Mouse (Mus musculus) brain, adult 2 months (tissue): Measurements from ENCODE around the gene Polm.
"Not testable (repeated sequence)": the region's sequence is repeated elsewhere in the genome, so short reads cannot be mapped to it uniquely, and the experiment has no call there.

Experiments used
- DNase-seq: peaks from one replicate; pipeline ENCODE4 v3.0.0; 2011; ENCODE audit warnings: low read depth, low spot score

Polm gene

DNA sequence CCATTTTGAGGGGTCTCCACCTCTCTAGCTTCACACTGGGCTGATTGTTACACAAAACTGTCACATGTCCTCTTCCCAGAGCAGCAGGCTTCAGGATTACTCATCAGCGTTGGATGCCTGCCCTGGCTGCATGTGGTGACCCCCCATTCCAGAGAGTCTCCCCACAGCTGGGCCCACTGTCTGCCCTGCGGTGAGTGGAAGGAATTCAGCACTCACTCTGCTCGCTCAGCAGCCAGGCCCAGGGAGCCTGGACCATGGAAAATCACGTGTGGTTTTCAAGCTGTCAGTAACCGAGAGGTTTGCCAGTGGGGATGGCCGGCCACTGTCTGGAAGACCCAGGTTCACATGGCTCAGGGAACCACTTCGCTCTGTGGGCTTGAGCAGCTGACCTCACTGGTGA lies 18.1 kb upstream of the Polm start:
- peak; percentile 93 for DNase-seq

DNA sequence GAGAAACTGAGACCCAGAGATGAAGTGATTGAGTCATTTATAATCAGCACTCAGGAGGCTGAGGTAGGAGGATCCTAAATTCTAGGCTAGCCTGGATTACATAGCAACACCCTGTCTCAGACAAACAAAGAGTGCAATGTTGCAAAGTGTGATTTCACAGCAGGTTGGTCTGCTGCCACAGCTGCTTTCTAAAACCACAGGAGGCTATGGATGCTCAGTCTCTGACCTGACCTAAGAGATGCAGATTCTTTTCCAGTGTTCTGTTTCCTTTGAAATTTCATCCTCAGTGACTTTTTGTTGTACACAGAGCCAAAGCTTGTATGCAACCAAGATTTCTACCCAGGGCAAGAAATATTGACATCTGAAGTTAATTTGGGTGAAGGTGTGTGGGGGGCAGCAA lies 17.7 kb upstream of the Polm start:
- peak; percentile 43 for DNase-seq

DNA sequence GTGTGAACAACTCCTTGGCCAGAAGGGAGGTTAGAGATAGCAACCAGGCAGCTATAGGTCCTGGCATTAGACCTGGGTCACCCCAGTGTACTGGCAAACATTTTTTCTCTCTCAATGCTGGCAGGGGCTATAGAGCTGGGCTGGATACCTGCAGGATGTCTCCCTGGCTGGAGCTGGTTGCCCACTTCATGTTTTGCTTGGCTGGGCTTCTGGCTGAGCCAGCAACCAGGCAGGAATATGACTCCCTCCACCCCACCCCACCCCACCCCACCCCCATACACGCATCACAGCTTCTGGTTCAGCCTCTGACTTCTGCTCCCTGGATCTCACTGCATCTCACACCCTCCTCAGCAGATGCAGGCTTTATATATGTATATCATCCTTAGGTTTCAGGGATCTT lies 14.5 kb upstream of the Polm start:
- DNase-seq, result no peak

DNA sequence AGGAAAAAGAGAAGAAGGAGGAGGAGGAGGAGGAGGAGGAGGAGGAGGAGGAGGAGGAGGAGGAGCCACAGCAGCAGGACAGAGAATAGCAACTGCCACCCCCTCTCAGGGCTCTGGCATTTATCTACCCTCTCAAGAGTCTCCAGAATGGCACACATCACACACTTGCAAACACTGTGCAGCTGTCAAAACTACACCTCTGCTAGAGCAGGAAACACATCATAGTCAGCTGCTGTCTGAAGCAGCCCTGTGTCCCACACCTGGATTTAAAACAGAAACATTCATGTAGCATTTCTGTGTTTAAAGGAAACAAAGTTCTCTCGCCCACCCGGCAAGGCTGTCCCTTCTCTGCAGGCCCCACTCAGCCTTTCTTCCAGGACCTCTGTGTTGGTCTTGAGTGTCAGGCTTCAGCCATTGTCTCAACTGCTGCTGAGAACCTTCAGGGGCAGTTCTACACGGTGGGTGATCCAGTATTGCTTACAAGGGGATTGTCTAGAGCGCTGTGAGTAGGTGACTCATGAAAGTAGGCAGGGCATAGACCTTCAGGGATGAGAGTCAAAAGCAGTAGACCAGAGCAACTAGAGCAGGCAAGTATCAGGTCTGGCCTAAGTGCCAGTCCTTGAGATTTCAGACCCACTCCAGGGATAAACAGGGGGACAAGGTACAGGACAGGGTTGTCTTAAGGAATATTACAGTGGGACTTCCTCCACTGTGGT lies 13.4 kb upstream of the Polm start:
- DNase-seq, result peak; percentile 23

DNA sequence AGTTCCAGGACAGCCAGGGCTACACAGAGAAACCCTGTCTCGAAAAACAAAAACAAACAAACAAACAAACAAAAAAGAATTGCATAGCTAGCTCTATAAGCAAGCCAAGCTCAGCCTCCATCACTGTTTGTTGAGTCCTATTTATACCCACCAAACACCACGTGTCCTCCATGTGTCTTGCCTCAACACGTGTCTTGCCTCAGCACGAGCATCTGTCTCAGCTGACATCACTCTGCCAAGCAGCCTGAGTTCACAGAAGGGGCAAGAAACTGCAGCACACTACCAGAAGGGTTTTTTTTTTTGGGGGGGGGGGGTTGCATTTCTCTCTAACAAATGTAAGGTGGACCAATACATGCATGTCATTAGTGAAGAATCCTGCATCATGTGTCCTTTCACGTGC lies 12.6 kb upstream of the Polm start:
- peak; percentile 41 for DNase-seq

DNA sequence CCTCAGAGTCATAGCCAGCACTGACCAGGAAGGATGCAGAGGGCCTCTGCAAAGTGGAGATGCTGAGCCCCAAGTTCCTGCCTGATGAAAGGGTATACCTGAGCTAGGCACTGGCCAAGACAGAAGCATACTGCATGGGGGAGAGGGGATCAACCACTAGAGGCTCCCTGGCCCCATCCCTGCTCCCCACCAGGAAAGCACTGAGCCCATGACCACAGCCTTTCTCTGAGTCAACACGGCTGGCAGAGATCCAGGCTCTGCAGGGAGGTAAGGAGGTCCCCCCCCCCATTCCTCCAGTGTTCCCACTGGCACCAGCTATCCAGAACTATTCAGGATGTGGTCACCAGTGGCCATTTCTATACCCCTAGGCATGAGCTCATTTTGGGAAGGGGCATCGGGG lies 11.5 kb upstream of the Polm start:
- DNase-seq, result no peak

DNA sequence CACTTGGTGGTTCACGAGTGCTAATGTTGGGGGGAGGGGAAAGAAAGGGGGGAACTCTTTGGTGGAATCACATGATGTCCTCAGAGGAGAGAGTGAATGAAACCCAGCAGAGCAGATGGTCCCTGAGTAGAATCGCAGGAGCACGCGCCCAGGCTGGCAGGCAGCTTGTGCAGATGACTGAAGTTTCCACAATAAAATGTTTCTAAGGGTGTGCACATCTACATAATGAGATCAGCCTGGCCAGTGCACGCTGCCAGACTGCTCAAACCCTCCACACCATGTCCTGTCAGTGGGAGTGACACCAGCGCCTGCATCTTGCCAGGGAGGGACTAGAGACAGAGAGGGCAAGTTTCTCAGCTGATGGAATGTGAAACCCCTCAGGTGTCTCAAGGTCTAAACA lies 10.9 kb upstream of the Polm start:
- DNase-seq, result peak; percentile 90

DNA sequence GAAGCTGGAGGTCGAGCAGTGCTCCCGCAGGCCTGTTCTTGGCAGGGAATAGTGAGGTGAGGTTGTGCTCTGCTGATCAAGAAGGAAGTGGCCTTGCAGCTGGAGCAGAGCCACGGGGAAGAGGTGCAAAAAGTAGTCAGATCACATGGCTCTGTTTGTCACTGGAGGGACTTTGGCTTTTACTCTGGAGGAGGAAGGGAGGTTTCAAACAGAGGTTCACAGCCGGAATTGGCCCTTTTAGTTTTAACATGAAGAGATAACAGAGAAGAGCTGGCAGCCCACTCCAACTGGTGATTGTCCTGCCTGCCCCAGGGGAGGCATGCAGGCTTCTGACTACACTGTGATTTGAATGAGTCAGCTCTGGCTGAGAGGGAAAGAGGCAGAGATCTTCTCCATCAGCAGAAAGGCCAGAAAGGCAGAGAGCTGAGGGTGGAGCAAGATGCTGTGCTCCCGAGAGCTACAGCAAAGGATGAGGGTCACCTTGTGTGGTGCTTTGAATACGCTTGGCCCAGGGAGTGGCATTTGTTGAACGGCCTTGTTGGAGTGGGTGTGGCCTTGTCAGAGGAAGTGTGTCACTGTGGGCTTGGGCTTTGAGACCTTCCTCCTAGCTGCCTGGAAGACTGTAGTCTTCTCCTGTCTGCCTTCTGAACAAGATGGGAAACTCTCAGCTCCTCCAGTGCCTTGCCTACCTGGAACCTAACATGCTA lies 9.0 kb upstream of the Polm start:
- DNase-seq, result peak; percentile 58

DNA sequence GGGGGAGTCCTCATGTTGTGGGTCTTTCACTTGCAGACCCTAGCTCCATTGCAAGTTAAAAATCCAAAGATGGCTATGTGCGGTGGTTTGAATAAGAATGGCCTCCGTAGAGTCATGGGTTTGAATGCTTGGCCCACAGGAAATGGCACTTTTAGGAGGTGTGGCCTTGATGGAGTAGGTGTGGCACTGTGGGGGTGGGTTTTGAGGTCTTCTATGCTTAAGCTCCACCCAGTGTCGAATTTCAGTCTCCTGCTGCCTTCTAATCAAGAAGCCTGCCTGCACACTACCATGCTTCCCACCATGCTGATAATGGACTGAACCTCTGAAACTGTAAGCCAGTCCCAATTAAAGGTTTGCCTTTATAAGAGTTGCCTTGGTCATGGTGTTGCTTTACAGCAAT lies 5.3 kb upstream of the Polm start:
- no peak for DNase-seq

DNA sequence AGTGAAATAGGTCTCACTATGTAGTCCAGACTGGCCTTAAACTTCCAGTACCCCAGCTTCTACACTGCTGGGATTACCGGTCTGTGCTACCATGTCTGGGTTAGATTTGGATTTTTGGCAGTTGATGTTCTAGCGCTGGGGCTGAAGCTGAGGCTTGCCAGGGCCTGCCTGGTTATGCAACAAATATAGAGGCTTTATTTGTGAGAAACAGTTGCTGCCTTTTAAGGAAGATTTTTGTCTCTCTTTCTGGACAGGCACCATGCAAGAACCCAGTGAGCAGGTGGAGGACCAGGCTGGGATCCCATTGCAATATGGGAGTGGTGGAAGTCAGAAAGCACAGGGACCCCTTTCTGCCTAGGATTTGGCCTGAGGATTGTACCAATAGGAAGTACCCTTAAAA lies 3.9 kb upstream of the Polm start:
- no peak for DNase-seq

DNA sequence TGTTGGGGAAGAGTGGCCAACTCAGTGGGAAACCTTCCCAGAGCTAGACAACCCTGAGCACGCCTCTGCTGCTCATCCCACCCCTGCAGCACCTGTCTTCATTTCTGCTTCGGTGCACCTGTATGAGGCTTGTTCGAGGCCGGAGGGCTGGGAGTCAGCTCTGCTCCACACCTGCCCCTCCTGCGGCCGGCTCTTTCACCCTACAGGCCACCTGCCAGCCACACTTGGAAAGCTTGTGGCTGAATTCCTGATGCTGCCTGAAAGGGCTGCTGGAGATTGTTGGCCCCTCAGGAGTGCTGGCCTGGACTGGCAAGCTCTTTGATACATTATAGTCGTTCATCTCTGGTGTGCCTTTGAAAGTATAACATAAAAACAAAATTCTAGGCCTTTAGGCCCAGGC lies 2.5 kb upstream of the Polm start:
- DNase-seq, result no peak

DNA sequence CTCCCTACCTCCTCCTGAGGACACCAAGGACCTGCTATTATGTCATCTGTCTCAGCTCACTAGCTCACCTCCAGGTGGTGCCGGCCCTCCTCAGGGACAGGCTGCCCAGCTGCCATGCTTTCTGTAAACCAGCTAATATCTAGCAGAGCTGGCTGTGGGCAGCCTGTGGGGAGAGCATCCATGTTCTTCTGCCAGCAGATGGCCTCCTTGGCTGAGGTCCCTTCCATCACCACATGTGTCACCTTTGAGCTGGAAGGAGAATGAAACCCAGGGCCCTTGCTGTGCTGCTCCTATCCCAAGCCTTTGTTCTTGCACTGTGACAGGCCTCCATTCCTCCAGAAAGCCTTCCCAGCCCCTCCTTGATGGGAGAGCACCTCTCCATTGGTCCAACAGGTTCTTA lies 1.7 kb downstream of the Polm start:
- DNase-seq, result peak; percentile 74

DNA sequence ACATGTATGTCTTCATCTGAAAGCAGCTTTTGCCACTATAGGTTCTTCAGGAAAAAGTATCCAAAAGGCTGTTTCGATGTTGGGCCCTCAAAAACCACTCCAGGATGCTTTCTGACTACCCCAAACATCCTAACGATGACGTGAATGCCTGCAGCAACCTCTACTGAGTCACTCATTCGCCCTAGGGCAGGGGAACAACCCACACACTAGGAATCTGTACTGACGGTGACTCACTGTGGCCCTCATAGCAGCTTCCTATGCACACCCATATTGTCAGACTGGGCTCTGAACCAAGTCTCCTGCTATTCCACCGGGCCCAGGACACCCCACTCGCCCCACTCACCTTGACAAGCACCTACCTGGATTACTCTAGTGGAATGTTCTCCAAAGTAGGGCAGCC lies 2.8 kb downstream of the Polm start:
- peak; percentile 79 for DNase-seq

DNA sequence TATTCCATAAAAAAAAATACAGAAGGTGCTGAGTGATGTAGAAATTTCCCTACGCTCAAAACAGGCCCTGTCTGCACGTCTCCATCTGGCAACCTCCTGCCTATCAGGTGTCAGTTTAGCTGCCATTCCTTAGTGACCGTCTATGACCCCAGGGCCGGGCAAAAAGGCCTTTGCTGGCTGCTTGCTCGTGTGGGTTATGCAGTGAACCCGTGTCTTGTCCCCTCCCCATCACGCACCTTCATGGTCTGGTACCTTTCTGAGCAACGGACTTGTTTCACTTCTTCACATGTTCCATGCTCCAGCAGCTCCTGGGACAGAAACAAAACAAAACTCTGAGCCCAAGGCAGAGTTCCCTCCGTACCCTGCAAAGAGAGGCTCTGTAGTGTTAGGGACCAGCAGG lies 3.3 kb downstream of the Polm start:
- DNase-seq, result no peak

DNA sequence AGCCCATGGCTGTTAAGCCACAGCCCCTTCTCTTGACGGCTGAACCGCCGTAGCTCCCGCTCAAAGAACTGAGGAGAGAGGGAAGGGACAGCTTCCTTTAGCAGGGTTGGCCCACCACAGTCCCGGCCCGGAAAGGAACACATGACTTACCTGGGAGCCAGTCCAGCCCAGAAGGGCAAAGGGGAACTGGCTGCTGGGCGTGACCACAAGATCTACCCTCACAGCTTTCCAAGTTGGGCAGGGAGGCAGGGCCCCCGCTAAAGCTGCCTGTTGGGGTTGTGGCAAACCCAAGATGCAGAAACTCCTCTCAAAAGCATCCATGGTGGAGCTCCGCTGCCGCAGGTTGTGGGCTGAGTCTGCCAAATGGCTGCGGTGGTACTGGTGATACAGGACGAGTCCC lies 8.5 kb downstream of the Polm start:
- no peak for DNase-seq

DNA sequence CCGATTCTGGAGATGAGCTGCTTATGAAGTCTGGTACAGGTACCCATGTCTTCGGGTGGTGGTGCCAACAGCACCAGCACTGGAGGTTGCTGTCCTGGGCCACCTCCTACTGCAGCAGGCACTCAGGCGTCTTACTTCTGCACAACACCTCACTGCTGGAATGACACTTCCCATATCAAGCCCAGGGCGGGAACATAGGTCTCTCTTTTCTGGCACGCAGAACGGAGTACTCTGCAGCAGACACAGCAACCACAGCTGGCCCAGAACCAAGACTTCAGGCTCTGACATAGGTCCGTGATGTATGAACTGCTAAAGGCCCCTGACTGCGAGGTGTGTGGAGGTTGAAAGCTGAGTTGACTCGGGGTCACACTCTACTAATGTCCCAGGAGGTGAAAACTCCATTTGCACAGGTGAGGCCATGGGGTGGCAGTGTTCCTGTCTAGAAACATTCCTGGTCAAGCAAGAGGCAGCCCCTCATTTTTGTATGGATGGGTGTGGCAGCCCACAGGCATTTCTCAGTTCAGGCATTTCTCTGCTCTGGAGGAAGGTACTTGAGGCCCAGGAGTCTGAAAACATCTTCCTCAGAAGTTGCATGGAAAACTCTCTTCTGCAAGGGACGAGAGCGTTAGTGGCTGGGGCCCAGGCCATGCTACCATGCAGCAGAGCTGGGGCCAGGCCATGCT lies 9.2 kb downstream of the Polm start:
- no peak for DNase-seq

DNA sequence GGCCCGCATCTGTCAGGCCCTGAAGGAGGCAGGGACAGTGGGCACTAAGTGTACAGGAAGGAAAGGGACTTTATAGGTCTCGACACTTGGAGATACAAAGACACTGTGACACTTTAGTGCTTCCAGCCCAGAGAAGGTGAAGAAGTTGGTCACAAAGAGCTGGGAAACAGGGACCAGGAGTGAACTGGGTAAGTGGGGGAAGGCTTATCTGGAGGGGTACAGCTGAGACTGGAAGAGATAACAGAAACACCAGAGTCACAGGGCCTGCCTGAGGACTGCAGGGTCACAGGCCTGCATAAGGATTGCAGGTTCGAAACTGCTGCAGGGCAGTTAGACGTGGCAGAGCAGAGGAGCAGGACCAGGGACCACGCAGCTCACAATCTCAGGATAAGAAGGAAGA lies 9.9 kb downstream of the Polm start:
- no peak for DNase-seq

DNA sequence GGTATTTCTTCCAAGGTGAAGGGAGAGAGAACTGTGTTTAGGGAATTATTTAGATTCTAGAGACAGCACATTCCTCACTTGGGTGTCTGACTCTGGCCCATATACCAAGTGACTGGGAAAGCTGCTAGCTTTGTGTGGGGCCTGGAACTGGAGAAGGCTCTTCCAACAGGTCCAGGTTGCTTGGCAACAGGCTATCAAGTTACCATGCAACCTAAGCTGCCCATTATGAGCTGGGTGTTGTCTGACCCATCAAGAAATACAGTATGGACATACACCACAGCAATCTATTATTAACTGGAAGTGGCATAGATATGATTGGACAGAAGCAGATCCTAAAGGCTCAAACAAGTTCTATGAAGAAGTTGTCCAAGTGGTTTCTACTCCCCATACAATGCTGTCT lies 12.4 kb downstream of the Polm start:
- no peak for DNase-seq

DNA sequence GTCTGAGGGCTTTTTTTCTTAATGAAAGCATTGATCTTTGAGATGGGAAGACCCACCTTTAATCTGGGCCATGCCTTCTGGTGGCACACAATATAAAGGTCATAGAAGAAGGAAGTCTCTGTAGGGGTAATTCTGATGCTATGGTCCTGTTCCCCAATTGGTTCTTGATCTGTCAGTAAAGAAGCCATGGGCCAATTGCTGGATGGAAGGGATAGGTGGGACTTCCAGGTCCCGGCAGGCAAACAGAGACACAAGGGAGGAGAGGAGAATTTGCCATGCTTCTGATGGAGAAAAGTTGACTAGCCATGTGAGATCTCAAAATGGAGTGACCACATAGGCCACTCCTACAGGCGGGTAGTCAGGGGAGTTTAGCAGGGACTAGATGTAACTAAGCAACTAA lies 18.6 kb downstream of the Polm start:
- DNase-seq, result no peak

DNA sequence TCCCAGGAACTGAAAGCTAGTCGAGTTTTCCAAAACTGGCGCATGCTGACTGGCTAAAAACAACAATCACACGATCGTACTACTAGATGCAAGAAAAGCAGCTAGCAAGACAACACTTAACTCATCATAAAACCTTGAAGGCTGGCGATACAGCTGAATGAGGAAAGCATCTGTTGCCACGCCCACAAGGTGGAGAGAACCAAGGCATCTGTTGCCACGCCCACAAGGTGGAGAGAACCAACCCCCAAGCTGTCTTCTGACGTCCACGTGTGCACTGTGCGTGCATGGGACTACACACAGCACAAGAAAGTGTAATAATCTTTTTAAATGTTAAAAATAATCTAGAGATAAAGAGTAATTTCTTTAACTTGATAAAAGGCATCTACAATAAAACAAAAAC lies 24.4 kb downstream of the Polm start:
- peak; percentile 20 for DNase-seq

DNA sequence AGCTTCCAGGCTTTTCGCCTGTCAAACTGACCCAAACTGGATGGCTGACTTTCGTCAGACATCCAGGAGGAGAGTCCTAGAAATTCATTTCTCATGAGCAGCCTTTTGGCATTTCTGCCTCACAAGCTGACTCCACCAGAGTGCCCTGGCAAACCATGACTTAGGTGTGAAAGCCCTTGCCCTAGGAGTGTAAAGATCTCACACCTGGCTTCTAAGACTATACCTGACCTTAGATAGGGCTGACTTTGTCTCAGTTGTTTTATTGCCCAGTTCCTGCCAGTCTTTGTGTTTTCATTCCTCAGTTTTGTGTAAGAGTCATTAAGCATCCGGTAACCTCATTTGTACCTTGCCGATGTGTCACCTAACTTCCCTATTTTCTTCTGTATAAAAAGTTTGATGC lies 28.3 kb downstream of the Polm start:
- not testable (repeated sequence) for DNase-seq

DNA sequence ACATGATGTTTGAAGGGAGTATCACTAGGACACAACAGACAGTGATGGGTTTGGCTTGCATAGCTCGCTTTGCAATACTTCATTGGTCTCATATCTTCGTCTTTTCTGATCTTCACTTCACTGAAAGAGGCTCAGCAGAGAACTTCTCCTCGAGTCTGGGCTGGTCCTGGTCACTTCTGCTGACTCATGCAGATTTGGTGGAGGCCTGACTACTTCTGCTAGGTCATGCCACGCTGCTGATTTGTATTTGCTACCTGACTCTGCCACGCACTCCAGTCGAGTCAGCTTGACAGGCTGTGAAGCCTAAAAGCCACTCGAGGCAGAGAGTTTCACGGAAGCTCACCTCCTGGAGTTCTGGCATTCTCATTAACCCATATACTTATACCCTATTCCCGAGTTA lies 29.9 kb downstream of the Polm start:
- DNase-seq, result no peak

DNA sequence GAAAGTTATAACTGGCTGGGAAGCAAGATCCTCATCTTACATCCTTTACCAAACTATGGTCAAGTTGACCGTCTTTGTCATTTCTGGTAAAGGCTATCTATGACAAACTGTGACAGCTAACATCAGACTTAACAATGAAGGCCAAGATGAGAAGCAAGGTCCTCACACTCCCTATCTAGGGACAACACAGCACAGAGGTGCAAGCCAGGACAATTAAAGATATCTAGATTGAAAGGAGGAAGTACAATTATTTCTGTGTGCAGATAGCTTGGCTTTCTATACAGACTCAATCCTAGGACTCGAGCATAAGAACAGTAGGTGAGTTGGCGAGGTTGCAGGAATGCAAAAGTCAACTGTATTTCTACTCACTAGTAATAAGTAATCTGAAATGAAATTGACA lies 32.1 kb downstream of the Polm start:
- DNase-seq, result no peak
